Mouse (Mus musculus): ENCODE measurements around the gene Pde7b.

Gene Pde7b

DNA sequence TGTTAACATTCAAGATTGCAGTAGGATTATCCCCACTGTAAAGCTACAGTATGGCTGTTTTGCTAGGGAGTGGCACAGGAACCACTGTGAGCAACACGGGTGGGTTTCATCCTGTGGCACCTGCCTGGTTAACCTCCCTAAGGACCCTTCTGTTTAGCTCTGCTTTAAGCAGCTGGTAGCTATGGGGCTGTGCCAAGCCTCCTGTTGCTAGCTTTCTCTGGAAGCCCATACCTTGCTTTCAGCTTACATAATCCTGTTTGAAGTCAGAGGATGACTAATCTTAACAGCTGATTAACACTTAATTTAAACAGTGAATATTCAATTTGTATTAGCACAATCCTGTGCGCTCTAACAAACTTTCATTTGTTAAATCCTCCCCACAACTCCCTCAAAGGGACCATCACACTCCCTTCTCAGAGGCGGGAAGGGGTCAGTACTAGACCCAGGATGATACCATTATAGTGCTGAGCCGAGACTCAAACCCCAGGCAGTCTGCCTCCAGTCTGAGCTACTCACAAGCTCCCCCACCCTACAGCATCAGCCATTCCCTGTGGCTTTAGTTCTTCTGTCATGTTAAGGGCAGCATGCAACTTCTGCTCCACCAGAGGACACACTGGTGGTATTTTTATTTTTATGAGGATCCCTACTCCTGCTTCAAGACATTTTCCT lies 362.3 kb downstream of the Pde7b start:
- no peak for DNase-seq (ENCODE audit: low read depth, low spot score)

DNA sequence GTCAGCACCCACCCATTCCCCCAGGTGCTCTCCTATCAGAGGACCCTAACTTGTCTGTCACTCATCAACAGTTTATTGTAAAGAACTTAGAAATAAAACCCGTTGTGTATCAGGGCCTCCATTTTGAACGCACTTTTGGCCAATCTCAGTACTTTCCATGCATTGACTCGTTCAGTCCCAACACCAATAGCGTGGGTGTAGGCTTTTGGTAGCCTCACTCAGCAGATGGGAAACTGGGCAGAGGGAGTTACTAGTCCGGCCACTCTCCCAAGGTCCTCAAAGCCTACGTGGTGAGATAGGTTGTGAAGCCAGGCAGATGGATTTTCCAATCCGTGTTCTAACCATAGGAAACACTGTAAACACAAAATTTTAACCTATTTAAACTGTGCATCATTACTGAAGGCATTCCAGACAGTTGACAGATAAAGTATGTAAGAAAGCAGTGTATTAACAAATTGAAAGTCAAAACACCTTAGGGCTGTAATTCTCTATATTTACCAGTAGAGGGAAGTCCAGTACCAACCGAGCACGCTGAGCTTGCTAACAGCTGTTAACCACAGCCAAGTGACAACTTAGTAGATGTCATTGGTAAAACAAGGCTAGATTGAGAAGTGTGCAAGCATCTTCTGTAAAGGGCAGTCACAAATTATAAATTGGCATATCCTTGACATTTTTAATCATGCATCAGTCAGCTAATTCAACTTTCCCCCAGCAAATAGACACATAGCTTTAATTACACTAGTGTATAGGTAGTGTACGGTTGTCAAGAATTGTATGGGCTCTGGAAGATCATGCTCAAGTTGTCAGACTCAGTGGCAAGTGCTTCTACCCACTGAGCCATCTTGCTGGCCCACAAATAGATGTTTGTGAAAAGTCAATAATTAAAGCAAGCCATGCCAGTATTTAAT lies 363.1 kb downstream of the Pde7b start:
- DNase-seq (ENCODE audit: low read depth, low spot score), result peak; percentile 53

- peak; percentile 42 for DNase-seq (ENCODE audit: low read depth, low spot score)
Observed at GRCm38 (mm10) chr10:20348894-20349293, 376.0 kb downstream of the Pde7b start.

Data from 3T3-L1 (cell line).